Mouse (Mus musculus): ENCODE measurements at regions not wholly inside any gene's neighbourhood (a gene's known extent, or its start where the extent isn't known, plus 50 kb on each side); places are given as distances from the start of the nearest gene placed in this dataset.

GRCm38 (mm10) chr13:48016051-48016450 is 245.0 kb upstream of the Id4 start:
- TF ChIP-seq POLR2A (IDR thresholded peaks at IDR 0.05; ENCODE audit: insufficient read depth, low read length), result no peak
- no peak for TF ChIP-seq CTCF (IDR thresholded peaks at IDR 0.05; ENCODE audit: low read depth, low read length)
- no peak for TF ChIP-seq EP300 (IDR thresholded peaks at IDR 0.05; ENCODE audit: insufficient read depth, low read depth, low read length)
